Mouse (Mus musculus) thymus, postnatal 14 days (tissue): Measurements from ENCODE around the gene Ube2c.

ENCODE experiments used
- DNase-seq: peaks from one replicate; pipeline ENCODE4 v3.0.0; 2021

Gene Ube2c

GRCm38 (mm10) chr2:164825521-164825920 is 55.8 kb downstream of the Ube2c start:
- no peak for DNase-seq

GRCm38 (mm10) chr2:164827146-164827850 is 57.6 kb downstream of the Ube2c start:
- no peak for DNase-seq
